Mouse (Mus musculus): Measurements from ENCODE around the gene Eif5b. TPM values are rescaled to one million over a fixed set of nuclear protein-coding genes. Genes with fewer than 3 reads are reported as not detected.
"Not testable (repeated sequence)": the region's sequence is repeated elsewhere in the genome, so short reads cannot be mapped to it uniquely, and the experiment has no call there.

Gene Eif5b
- polyA plus RNA-seq, 1 experiment from 2014 or later = 29.5 TPM

DNA sequence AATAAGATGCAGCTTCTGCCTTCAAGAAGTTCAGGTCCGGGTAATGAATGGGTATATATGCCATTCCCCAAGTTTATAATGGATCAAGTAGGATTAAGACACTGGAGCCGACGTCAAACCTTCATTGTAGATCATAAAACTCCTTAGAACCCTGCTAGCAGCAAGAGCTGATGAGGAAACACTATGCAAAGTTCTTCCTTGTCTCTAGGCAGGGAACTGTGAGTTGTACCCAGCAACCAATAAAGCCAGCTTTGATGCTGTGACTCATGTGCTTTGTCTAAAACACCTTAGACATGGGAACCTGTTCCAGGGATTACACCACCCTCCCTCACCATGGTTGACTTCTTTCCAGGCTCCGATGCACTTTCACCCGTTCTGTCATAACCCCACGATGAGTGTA is 29.1 kb upstream of the Eif5b start:
- ATAC-seq (ENCODE audit: insufficient number of reproducible peaks, insufficient read depth, low FRiP score, low read depth) = no peak

DNA sequence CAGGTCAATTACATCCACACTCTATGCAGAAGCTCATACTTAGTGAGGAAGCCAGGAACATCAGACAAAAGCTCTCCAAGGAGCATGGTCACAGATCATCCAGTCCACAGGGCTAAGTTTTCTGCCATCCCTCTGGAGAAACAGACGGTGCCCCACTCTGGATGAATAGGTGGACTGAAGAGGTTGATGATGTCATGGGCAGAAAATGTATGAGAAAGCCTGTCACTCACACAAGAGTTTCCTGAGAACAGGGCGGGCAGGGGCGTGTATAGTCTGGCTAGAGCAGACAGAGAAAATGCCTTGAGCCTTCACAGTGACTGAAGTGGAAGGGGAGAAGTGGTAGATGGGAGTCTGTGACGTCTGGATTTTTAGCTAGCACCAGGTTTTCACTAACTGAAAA is 26.3 kb upstream of the Eif5b start:
- no peak overlapping the region for H3K27ac ChIP-seq (ENCODE audit: low read length)

More for the DNA sequence above, 29.1 kb upstream of the Eif5b start:
- Histone ChIP-seq H3K4me2 (replicated peaks; ENCODE audit: low read depth, low read length) (no peak overlapping the region), H3K4me3 (ENCODE audit: low read depth, low read length) (no peak overlapping the region), H3K4me1 (ENCODE audit: control insufficient read depth, insufficient read depth, low read length) (no peaks in the 10 kb centered on the region), H3K27me3 (ENCODE audit: control insufficient read depth, insufficient read depth, low read length) (no peaks in the 10 kb centered on the region), H3K27ac (ENCODE audit: low read length) (no peak overlapping the region), H3K9me3 (ENCODE audit: control insufficient read depth, low read depth, low read length) (no peaks in the 10 kb centered on the region), H3K9ac (replicated peaks; ENCODE audit: low read depth, low read length) (no peak overlapping the region), H3K36me3 (ENCODE audit: control insufficient read depth, insufficient read depth, low read length) (no peaks in the 10 kb centered on the region)
- WGBS = 82% methylated on average over 6 of the region's 6 CpGs

DNA sequence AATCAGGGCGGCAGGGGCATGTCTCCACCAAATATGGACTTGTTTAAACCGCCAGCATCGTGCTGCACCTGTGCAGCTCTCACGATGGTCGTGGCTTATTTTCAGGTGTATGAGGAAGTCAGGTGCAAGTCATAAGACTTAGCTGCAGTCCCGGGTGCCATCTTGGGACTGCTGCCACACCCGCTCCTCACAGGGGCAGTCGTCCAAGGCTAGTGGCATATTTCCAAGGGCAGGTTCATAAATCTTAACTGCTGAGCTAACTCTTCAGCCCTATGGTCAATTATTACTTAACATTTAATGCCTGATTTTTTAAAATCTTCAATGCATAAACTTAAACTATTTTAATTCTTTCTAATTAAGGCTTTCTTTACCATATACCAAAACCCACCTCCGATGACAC is 21.1 kb upstream of the Eif5b start:
- not testable (repeated sequence) for H3K4me3 ChIP-seq (ENCODE audit: low read depth, low read length); H3K9ac ChIP-seq (replicated peaks; ENCODE audit: low read depth, low read length); H3K27ac ChIP-seq (ENCODE audit: low read length); ATAC-seq (ENCODE audit: insufficient number of reproducible peaks, insufficient read depth, low FRiP score, low read depth); H3K4me1 ChIP-seq (ENCODE audit: control insufficient read depth, insufficient read depth, low read length); H3K4me2 ChIP-seq (replicated peaks; ENCODE audit: low read depth, low read length); H3K27me3 ChIP-seq (ENCODE audit: control insufficient read depth, insufficient read depth, low read length); H3K36me3 ChIP-seq (ENCODE audit: control insufficient read depth, insufficient read depth, low read length); H3K9me3 ChIP-seq (ENCODE audit: control insufficient read depth, low read depth, low read length)
- WGBS = 67% methylated on average over 9 of the region's 9 CpGs

More for the DNA sequence above, 26.3 kb upstream of the Eif5b start:
- no peaks in the 10 kb centered on the region for H3K36me3 ChIP-seq (ENCODE audit: control insufficient read depth, insufficient read depth, low read length)
- H3K27me3 ChIP-seq (ENCODE audit: control insufficient read depth, insufficient read depth, low read length) = no peaks in the 10 kb centered on the region
- WGBS = 49% methylated on average over 4 of the region's 4 CpGs
- H3K9me3 ChIP-seq (ENCODE audit: control insufficient read depth, low read depth, low read length) = no peaks in the 10 kb centered on the region
- ATAC-seq (ENCODE audit: insufficient number of reproducible peaks, insufficient read depth, low FRiP score, low read depth) = no peak
- H3K4me1 ChIP-seq (ENCODE audit: control insufficient read depth, insufficient read depth, low read length) = no peaks in the 10 kb centered on the region
- H3K9ac ChIP-seq (replicated peaks; ENCODE audit: low read depth, low read length) = no peak overlapping the region
- H3K4me3 ChIP-seq (ENCODE audit: low read depth, low read length) = no peak overlapping the region
- no peak overlapping the region for H3K4me2 ChIP-seq (replicated peaks; ENCODE audit: low read depth, low read length)

DNA sequence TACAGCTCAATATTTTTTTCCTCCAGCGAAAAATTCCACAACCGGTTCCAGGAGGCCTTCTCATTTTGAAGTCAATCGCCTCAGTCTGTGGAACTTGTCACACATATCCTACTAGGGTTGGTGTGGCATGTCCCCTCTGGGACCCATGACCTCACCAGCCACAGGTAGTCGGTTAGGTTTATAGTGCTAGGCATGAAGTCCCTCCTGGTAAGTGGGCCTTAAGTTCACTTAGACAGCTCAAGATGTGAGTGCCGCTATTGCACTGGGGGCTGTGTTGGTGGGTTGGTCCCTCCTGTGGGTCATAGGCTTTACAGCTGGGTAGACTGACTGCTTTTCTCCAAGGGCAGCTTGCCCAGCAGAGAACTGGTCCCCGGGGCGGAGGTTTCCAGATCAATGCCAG is 20.5 kb upstream of the Eif5b start:
- H3K9ac ChIP-seq (replicated peaks; ENCODE audit: low read depth, low read length) = no peak overlapping the region
- H3K9me3 ChIP-seq (ENCODE audit: control insufficient read depth, low read depth, low read length) = no peaks in the 10 kb centered on the region
- no peaks in the 10 kb centered on the region for H3K4me1 ChIP-seq (ENCODE audit: control insufficient read depth, insufficient read depth, low read length)
- no peak overlapping the region for H3K4me2 ChIP-seq (replicated peaks; ENCODE audit: low read depth, low read length)
- H3K4me3 ChIP-seq (ENCODE audit: low read depth, low read length) = no peak overlapping the region
- no peak overlapping the region for H3K27ac ChIP-seq (ENCODE audit: low read length)
- 90% methylated on average over 7 of the region's 7 CpGs for WGBS
- no peaks in the 10 kb centered on the region for H3K27me3 ChIP-seq (ENCODE audit: control insufficient read depth, insufficient read depth, low read length)
- ATAC-seq (ENCODE audit: insufficient number of reproducible peaks, insufficient read depth, low FRiP score, low read depth) = no peak
- H3K36me3 ChIP-seq (ENCODE audit: control insufficient read depth, insufficient read depth, low read length) = no peaks in the 10 kb centered on the region

DNA sequence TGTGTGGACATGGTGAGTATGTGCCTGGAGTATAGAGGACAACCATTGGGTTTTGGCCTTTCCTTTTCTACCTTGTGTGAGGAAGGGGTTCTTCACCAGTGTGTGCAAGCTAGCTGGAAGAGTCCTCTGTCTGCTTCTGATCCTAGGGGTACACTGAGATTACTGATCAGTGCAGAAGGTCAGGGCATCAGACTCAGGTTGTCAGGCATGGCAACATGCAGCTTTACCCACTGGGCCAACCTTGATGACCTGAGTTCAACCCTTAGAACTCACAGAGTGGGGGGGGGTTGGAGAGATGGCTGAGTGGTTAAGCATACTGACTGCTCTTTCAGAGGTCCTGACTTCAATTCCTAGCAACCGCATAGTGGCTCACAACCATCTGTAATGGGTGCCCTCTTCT is 13.5 kb upstream of the Eif5b start:
- WGBS = 96% methylated on average over 1 of the region's 1 CpGs
- peak; percentile 6; the same call in 1 of the 2 replicates for ATAC-seq (ENCODE audit: insufficient number of reproducible peaks, insufficient read depth, low FRiP score, low read depth)
- H3K9me3 ChIP-seq (ENCODE audit: control insufficient read depth, low read depth, low read length) = no peaks in the 10 kb centered on the region

DNA sequence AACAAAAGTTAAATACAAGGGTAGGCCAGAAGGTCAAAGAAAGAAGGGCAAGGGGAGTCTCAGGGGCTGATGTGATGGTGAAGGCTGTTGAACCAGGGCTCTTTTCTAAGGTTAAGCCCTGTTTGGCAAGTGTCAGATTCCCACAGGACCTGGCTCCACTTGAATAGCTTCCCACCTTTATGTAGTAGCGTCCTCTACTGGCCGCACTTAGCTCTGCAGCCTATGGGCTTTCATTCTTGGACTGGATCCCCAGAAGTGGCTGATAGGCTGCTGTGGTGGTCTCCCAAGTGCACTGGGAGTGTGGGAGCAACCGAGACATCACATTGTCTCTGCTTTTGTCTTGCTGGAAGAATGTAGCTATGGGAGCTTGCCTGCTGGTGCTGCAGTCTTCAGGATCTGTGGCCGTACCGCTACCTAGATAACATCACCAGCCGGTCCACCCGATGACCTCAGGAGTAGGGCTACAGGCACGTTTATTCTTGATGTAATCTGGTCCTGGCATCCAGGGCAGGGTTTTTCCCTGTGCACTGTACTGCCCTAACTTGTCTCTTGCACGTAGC is 12.0 kb upstream of the Eif5b start:
- no peak overlapping the region for H3K4me2 ChIP-seq (replicated peaks; ENCODE audit: low read depth, low read length)
- no peak overlapping the region for H3K9ac ChIP-seq (replicated peaks; ENCODE audit: low read depth, low read length)
- H3K36me3 ChIP-seq (ENCODE audit: control insufficient read depth, insufficient read depth, low read length) = peaks cover 39% of the 10 kb centered on the region
- no peaks in the 10 kb centered on the region for H3K9me3 ChIP-seq (ENCODE audit: control insufficient read depth, low read depth, low read length)
- H3K27me3 ChIP-seq (ENCODE audit: control insufficient read depth, insufficient read depth, low read length) = no peaks in the 10 kb centered on the region
- no peaks in the 10 kb centered on the region for H3K4me1 ChIP-seq (ENCODE audit: control insufficient read depth, insufficient read depth, low read length)
- WGBS = 81% methylated on average over 9 of the region's 9 CpGs
- ATAC-seq (ENCODE audit: insufficient number of reproducible peaks, insufficient read depth, low FRiP score, low read depth) = no peak
- no peak overlapping the region for H3K27ac ChIP-seq (ENCODE audit: low read length)
- H3K4me3 ChIP-seq (ENCODE audit: low read depth, low read length) = no peak overlapping the region

More for the DNA sequence above, 13.5 kb upstream of the Eif5b start:
- Histone ChIP-seq H3K4me3 (ENCODE audit: low read depth, low read length) (no peak overlapping the region), H3K36me3 (ENCODE audit: control insufficient read depth, insufficient read depth, low read length) (peaks cover 29% of the 10 kb centered on the region), H3K4me2 (replicated peaks; ENCODE audit: low read depth, low read length) (no peak overlapping the region), H3K9ac (replicated peaks; ENCODE audit: low read depth, low read length) (no peak overlapping the region), H3K4me1 (ENCODE audit: control insufficient read depth, insufficient read depth, low read length) (no peaks in the 10 kb centered on the region), H3K27ac (ENCODE audit: low read length) (no peak overlapping the region), H3K27me3 (ENCODE audit: control insufficient read depth, insufficient read depth, low read length) (no peaks in the 10 kb centered on the region)

DNA sequence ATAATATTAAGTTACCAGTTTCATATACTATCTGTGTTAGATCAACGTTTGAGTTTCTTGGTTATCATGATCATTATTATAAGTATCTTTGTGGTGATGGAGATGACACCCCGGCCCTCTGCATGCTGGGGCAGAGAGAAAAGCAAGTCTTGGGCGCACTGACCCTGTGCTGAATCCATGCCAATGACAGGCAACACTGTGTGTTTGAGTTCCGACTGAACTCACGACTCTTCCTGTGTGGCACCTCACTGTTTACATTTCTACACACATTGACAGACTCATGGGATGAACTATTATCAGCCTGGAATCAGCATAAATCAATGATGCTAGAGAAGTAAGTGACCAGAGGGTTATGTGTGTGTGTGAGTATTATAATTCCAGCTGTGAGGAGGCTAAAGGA is 10.0 kb upstream of the Eif5b start:
- Histone ChIP-seq H3K9me3 (ENCODE audit: control insufficient read depth, low read depth, low read length) (no peaks in the 10 kb centered on the region), H3K4me2 (replicated peaks; ENCODE audit: low read depth, low read length) (no peak overlapping the region), H3K36me3 (ENCODE audit: control insufficient read depth, insufficient read depth, low read length) (peaks cover 53% of the 10 kb centered on the region), H3K27me3 (ENCODE audit: control insufficient read depth, insufficient read depth, low read length) (no peaks in the 10 kb centered on the region), H3K4me1 (ENCODE audit: control insufficient read depth, insufficient read depth, low read length) (no peaks in the 10 kb centered on the region), H3K27ac (ENCODE audit: low read length) (no peak overlapping the region), H3K4me3 (ENCODE audit: low read depth, low read length) (no peak overlapping the region), H3K9ac (replicated peaks; ENCODE audit: low read depth, low read length) (no peak overlapping the region)
- no peak for ATAC-seq (ENCODE audit: insufficient number of reproducible peaks, insufficient read depth, low FRiP score, low read depth)
- WGBS = 78% methylated on average over 5 of the region's 5 CpGs

DNA sequence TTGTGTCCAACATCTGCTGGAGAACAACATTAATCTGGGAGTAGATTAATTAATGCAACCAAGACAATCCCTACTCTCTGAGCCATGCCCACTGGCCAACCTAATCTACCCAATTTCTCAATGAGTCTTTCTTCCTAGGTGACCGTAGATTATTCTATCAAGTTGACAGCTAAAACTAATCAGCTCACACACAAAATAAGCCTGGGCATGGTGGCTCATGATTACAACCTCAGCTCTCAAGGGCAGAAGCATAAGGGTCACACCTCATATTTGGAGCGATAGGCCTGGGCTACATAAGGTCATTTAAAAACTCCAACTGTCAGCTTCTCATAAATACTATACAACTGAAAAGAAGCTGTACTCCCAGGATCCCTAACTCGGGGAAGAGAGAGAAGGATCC is 1.6 kb upstream of the Eif5b start:
- peak overlapping the region; percentile 52 for H3K9ac ChIP-seq (replicated peaks; ENCODE audit: low read depth, low read length)
- no peaks in the 10 kb centered on the region for H3K9me3 ChIP-seq (ENCODE audit: control insufficient read depth, low read depth, low read length)
- H3K4me1 ChIP-seq (ENCODE audit: control insufficient read depth, insufficient read depth, low read length) = peaks cover 11% of the 10 kb centered on the region
- H3K36me3 ChIP-seq (ENCODE audit: control insufficient read depth, insufficient read depth, low read length) = peaks cover 40% of the 10 kb centered on the region
- no peak overlapping the region; the same call in 1 of the 2 replicates for H3K27ac ChIP-seq (ENCODE audit: low read length)
- no peak for ATAC-seq (ENCODE audit: insufficient number of reproducible peaks, insufficient read depth, low FRiP score, low read depth)
- no peaks in the 10 kb centered on the region for H3K27me3 ChIP-seq (ENCODE audit: control insufficient read depth, insufficient read depth, low read length)
- H3K4me3 ChIP-seq (ENCODE audit: low read depth, low read length) = peak overlapping the region; percentile 99
- H3K4me2 ChIP-seq (replicated peaks; ENCODE audit: low read depth, low read length) = peak overlapping the region; percentile 75
- WGBS = 40% methylated on average over 3 of the region's 3 CpGs

DNA sequence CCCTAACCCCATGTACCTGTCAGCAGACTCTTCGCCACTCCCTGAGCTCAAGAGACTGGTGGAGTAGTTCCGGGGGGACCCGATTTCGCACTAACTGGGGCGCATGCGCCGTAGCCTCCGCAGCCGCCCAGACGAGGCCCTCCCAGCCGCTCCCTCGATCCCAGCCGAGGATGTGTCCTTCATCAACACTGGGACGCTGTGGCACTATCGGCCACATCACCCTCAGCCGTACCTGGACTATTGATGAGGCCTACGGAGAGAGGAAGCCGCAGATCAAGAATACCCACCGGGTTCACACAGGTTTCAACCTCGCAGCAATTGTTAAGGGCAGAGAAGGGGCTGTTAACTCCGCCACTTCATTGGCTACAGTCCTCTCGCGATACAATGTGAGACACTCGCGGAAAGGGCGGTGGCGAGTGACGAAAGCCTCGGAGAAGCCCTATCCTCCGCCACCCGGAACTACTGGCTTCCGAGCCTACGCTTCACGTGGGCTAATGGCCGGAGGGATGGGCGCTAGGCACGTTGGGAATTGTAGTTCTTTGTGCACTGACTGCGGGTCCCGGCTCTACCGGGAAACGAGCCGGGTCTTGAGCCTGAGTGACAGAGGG is 829 bp upstream of the Eif5b start:
- H3K4me1 ChIP-seq (ENCODE audit: control insufficient read depth, insufficient read depth, low read length) = peaks cover 11% of the 10 kb centered on the region
- H3K27ac ChIP-seq (ENCODE audit: low read length) = peak overlapping the region; percentile 89
- peak; percentile 96 for ATAC-seq (ENCODE audit: insufficient number of reproducible peaks, insufficient read depth, low FRiP score, low read depth)
- H3K27me3 ChIP-seq (ENCODE audit: control insufficient read depth, insufficient read depth, low read length) = no peaks in the 10 kb centered on the region
- WGBS = under 1% methylated on average over 42 of the region's 42 CpGs
- H3K9ac ChIP-seq (replicated peaks; ENCODE audit: low read depth, low read length) = peak overlapping the region; percentile 52
- H3K4me2 ChIP-seq (replicated peaks; ENCODE audit: low read depth, low read length) = peak overlapping the region; percentile 75
- H3K9me3 ChIP-seq (ENCODE audit: control insufficient read depth, low read depth, low read length) = no peaks in the 10 kb centered on the region
- H3K4me3 ChIP-seq (ENCODE audit: low read depth, low read length) = peak overlapping the region; percentile 99
- peaks cover 33% of the 10 kb centered on the region for H3K36me3 ChIP-seq (ENCODE audit: control insufficient read depth, insufficient read depth, low read length)
